Mouse (Mus musculus) heart, embryonic 12.5 days (tissue): ENCODE results near the gene Gpr27. TPM values are rescaled to one million over a fixed set of nuclear protein-coding genes. Genes with fewer than 3 reads are reported as not detected.

ENCODE experiments used
- ATAC-seq: fragments of 200-750 bp; cut with Nextera tagmentation; 2 replicates; pipeline ENCODE4 v1.8.0; 2017; ENCODE audit warnings: moderate TSS enrichment, moderate library complexity; ENCODE audit not compliant: insufficient number of reproducible peaks, low FRiP score
- H3K27ac ChIP-seq: fragments of 300-500 bp; sonication (generic); 2 replicates; pipeline ENCODE4 v1.5.1; 2016; ENCODE audit warnings: mild to moderate bottlenecking, moderate library complexity; ENCODE audit not compliant: poor library complexity, severe bottlenecking
- H3K27me3 ChIP-seq: fragments of 300-500 bp; sonication (generic); replicated peaks from 2 replicates; pipeline ENCODE4 v1.6.1; 2016; ENCODE audit warnings: mild to moderate bottlenecking, moderate library complexity
- H3K36me3 ChIP-seq: fragments of 300-500 bp; sonication (generic); 2 replicates; pipeline ENCODE4 v1.6.1; 2016; ENCODE audit warnings: mild to moderate bottlenecking, moderate library complexity
- H3K4me1 ChIP-seq: fragments of 300-500 bp; sonication (generic); replicated peaks from 2 replicates; pipeline ENCODE4 v1.6.1; 2016; ENCODE audit warnings: mild to moderate bottlenecking
- H3K4me2 ChIP-seq: fragments of 300-500 bp; sonication (generic); 2 replicates; pipeline ENCODE4 v1.6.1; 2016; ENCODE audit warnings: mild to moderate bottlenecking, moderate library complexity
- H3K4me3 ChIP-seq: fragments of 300-500 bp; sonication (generic); 2 replicates; pipeline ENCODE4 v1.5.1; 2016; ENCODE audit warnings: mild to moderate bottlenecking
- H3K9ac ChIP-seq: fragments of 300-500 bp; sonication (generic); 2 replicates; pipeline ENCODE4 v1.6.1; 2016; ENCODE audit warnings: mild to moderate bottlenecking, moderate library complexity
- H3K9me3 ChIP-seq: fragments of 300-500 bp; sonication (generic); replicated peaks from 2 replicates; pipeline ENCODE4 v1.6.1; 2016; ENCODE audit warnings: mild to moderate bottlenecking, moderate library complexity
- WGBS: fragments of 180-500 bp; shearing (Covaris S2); methylation state at CpG from one replicate; pipeline ENCODE4 v1.1.7; 2016; 5-methylcytosine and 5-hydroxymethylcytosine counted together
- polyA plus RNA-seq: library from polyadenylated mRNA; unstranded; fragments of >200 nt; fragmentation: Nextera tagmentation; extraction: Ambion mirVana; gene quantifications from 2 replicates; pipeline ENCODE4 v1.2.1, GENCODE M21; 2016

The Gpr27 gene
- polyA plus RNA-seq: 1.3 and 1.6 TPM in 2 replicates

DNA sequence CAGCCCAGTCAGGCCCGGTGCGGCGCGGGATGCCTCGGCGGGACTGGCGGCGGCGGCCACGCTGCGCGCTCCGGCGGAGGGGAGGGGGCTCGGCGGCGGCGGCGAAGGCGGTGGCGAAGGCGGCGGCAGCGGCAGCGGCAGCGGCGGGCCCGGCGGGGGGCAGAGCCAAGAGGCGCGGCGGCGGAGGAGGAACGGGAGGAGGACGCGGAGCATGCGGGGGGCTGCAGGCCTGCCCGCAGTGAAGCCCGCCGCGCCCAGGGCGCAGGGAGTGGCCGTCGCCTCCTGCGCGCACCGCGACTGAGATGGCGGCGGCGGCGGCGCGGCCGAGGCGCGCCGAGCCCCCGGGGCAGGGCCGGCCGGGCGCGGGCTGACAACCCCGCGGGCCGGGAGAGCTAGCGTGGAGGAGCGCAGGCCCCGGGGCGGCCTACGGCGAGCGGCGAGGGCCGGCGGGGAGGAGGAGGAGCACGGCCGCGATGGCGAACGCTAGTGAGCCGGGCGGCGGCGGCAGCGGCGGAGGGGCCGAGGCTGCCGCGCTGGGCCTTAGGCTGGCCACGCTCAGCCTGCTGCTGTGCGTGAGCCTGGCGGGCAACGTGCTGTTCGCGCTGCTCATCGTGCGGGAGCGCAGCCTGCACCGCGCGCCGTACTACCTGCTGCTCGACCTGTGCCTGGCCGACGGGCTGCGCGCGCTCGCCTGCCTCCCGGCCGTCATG is at the start of gene Gpr27:
Gene Gpr27 (plus strand): TSS at position 474 of the 710 bp plus-strand sequence.
- H3K9me3 ChIP-seq: no peaks in the 10 kb centered on the region
- peak within 1 kb of the TSS; percentile 83 for H3K4me3 ChIP-seq
- H3K4me1 ChIP-seq: peaks cover 9% of the 10 kb centered on the region; the same call in 1 of the 2 replicates
- H3K27me3 ChIP-seq: peaks cover 79% of the 10 kb centered on the region
- peak within 1 kb of the TSS; percentile 89 for H3K4me2 ChIP-seq
- peak; percentile 38 for ATAC-seq
- H3K36me3 ChIP-seq: no peaks in the 10 kb centered on the region
- H3K9ac ChIP-seq: peak within 1 kb of the TSS; percentile 75
- WGBS: 2% methylated on average over 94 of the region's 112 CpGs
- no peak within 1 kb of the TSS for H3K27ac ChIP-seq

DNA sequence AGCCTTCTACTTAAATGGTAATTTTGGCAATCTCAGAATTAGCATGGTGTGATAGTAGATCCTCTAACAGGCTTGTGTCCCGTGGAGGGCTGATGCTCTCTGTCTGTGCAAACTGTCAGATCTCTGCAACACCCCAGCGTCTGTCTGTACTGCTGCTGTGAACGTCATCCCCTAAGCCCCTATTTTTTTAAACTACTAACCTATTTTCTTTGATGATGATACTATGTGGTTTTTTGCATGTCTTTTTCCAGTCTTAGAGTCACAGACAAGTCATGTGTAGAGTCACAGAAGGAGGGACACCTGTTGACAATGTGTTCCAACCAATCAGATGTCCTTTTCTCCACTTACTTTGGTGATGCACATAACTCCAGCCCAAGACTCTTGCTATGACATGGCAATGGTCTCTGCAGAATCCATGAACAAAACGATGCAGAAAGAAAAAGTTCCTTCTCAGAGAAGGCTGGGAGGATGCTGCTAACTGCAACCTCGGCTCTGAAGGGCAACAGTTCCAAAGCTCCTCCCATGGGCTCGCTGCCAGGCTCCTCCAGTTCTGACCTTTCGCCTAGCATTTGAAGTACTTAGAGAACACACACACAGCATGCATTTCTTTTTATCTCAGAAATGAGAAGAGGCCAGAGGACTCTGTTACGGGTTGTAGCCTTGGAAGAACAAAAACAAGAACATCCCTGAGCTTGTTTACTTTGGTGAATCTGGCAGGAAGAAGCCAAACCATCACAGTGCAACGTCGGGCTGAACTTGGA is 48.9 kb upstream of the Gpr27 start:
- Histone ChIP-seq H3K4me3 (no peak overlapping the region), H3K27me3 (no peaks in the 10 kb centered on the region), H3K9me3 (no peaks in the 10 kb centered on the region; the same call in 1 of the 2 replicates), H3K27ac (peak overlapping the region; percentile 77), H3K9ac (no peak overlapping the region), H3K4me2 (peak overlapping the region; percentile 33), H3K4me1 (peaks cover 28% of the 10 kb centered on the region), H3K36me3 (0 out of 2 replicates have a peak, but pooled peaks cover 3% of the 10 kb centered on the region)
- no peak; the same call in 1 of the 2 replicates for ATAC-seq
- WGBS: 24% methylated on average over 10 of the region's 10 CpGs

DNA sequence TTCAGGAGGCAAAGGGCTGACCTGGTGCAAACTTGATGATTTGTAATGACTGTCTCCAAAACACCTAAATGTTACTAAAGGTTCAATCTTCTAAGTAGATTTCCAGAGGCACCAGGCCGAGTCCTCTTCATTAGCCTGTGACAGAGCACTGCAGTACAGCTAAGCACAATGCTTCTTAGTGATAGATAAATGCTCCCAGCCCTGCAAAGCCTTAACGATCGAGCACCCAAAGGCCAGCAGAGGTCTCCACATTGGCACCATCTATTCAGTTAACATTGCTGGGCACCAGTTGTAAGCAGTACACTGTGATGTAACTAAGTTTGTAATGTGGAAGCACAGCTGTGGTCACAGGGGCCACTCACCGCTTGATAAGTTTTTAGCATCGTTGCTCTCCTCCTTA is 48.1 kb upstream of the Gpr27 start:
- no peak overlapping the region for H3K9ac ChIP-seq
- no peak for ATAC-seq
- no peak overlapping the region for H3K4me3 ChIP-seq
- no peaks in the 10 kb centered on the region; the same call in 1 of the 2 replicates for H3K9me3 ChIP-seq
- H3K27me3 ChIP-seq: no peaks in the 10 kb centered on the region
- H3K36me3 ChIP-seq: 0 out of 2 replicates have a peak, but pooled peaks cover 3% of the 10 kb centered on the region
- WGBS: 56% methylated on average over 5 of the region's 5 CpGs
- peak overlapping the region; percentile 77 for H3K27ac ChIP-seq
- H3K4me1 ChIP-seq: peaks cover 28% of the 10 kb centered on the region
- H3K4me2 ChIP-seq: peak overlapping the region; percentile 33

DNA sequence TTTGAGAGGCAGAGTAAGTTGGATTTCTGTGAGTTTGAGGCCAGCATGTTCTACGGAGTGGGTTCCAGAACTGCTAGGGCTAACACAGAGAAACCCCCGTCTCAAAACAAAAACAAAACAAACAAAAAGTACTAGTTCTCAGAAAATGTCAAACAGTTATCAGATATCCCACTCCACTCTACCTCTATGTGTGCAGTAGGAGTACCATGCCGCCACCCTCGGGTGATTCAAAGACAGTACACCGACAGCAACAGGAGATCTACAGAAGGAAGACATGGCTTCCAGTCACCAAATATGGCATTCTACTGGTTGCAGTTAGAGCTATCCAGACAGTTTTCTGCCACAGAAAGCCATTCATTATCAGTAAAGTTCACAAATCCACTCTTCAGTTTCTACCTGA is 47.6 kb upstream of the Gpr27 start:
- Histone ChIP-seq H3K4me1 (peaks cover 28% of the 10 kb centered on the region), H3K4me2 (no peak overlapping the region), H3K9me3 (no peaks in the 10 kb centered on the region; the same call in 1 of the 2 replicates), H3K27me3 (no peaks in the 10 kb centered on the region), H3K9ac (no peak overlapping the region), H3K36me3 (0 out of 2 replicates have a peak, but pooled peaks cover 3% of the 10 kb centered on the region), H3K27ac (no peak overlapping the region), H3K4me3 (no peak overlapping the region)
- no peak for ATAC-seq
- WGBS: 80% methylated on average over 5 of the region's 5 CpGs

DNA sequence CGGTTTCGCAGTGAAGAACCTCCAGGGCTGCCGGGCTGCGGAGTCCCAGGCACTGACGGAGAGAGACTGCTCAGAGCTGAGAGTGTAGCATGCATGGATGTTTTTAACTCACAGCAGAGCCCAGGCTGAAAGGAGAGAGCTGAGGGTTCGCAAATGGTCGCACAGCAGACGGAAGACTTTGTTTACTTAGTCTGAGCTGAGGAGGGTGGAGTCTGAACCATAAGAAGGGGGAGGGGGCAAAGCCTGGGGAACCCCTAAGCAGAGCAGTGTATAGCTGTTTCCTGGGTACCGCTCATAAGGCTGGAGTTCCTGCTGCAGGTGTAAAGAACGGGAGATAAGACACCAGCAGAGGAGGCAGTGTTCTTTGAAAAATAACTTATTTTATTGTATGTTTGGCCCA is 46.1 kb upstream of the Gpr27 start:
- Histone ChIP-seq H3K27me3 (peaks cover 10% of the 10 kb centered on the region; the same call in 1 of the 2 replicates), H3K36me3 (0 out of 2 replicates have a peak, but pooled peaks cover 3% of the 10 kb centered on the region), H3K9ac (no peak overlapping the region), H3K9me3 (no peaks in the 10 kb centered on the region; the same call in 1 of the 2 replicates), H3K4me3 (no peak overlapping the region), H3K4me1 (peaks cover 28% of the 10 kb centered on the region), H3K27ac (no peak overlapping the region), H3K4me2 (no peak overlapping the region)
- 45% methylated on average over 10 of the region's 10 CpGs for WGBS
- ATAC-seq: no peak

DNA sequence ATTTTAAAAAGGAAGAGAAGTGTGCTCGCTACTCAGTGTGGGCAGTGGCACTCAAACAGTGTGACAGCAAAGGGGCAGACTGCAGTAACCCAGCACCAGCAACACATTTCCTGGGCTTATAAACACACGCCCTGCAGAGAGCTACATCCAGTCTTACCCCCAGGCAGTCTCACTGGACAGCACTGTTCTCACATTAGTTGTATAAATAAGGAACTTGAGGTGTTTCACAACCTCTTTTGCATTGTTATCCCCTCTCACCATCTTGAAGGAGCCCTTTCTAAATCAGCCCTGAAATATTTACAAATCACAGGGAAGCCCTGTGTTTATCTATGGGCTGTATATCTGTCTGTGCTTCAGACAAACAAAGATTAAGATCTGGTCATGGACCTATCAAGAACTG is 43.2 kb upstream of the Gpr27 start:
- H3K9me3 ChIP-seq: no peaks in the 10 kb centered on the region; the same call in 1 of the 2 replicates
- 46% methylated on average over 2 of the region's 2 CpGs for WGBS
- 0 out of 2 replicates have a peak, but pooled peaks cover 3% of the 10 kb centered on the region for H3K36me3 ChIP-seq
- peaks cover 12% of the 10 kb centered on the region for H3K4me1 ChIP-seq
- H3K27ac ChIP-seq: no peak overlapping the region
- no peak overlapping the region for H3K4me3 ChIP-seq
- H3K27me3 ChIP-seq: peaks cover 13% of the 10 kb centered on the region; the same call in 1 of the 2 replicates
- no peak overlapping the region for H3K4me2 ChIP-seq
- no peak overlapping the region for H3K9ac ChIP-seq
- ATAC-seq: no peak

DNA sequence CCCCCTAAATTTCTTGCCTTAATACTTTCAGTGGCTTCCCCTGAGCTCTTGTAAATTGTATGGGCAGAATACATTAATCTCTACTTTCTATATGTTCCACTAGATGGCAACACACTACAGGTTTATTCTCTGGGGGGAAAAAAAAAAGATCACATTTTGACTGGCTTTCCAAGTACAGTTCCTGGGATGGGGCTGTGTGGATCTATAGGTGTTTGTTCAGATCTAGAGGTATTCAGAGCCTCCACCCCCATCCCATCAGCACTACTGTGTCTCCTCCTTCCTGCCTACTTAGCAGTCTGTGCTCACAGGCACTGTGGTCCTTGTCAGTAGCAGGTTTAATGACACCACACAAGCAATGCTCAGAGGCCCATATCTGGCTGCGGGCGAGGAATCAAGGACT is 40.1 kb upstream of the Gpr27 start:
- ATAC-seq: no peak
- WGBS: 63% methylated on average over 2 of the region's 2 CpGs

DNA sequence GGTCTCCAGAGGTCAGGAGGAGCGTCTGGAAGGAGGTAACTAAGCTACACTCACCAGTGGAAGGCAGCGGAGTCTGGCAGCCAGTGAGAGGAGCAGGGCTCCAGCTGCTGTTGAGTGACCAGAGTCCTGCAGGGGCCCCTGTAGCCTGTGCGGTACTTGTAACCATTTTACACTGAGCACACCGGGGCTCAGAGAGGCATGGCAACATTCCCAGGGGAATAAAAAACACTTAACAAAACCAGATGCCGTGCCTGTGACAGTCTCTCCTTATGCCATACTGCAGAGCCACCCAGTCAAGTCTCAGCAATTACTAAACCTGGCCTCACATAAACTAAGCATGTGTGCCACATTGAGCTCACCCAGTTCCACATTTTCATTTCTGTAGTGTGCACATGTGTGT is 38.1 kb upstream of the Gpr27 start:
- Histone ChIP-seq H3K4me2 (no peak overlapping the region), H3K36me3 (no peaks in the 10 kb centered on the region), H3K9ac (0 out of 2 replicates have a peak overlapping the region, but pooled peaks have one; percentile 3), H3K4me1 (no peaks in the 10 kb centered on the region; the same call in 1 of the 2 replicates), H3K27me3 (peaks cover 18% of the 10 kb centered on the region; the same call in 1 of the 2 replicates), H3K27ac (no peak overlapping the region), H3K9me3 (no peaks in the 10 kb centered on the region), H3K4me3 (no peak overlapping the region)
- ATAC-seq: no peak
- 41% methylated on average over 5 of the region's 5 CpGs for WGBS

More for the DNA sequence above, 40.1 kb upstream of the Gpr27 start:
- H3K4me2 ChIP-seq: no peak overlapping the region
- H3K9ac ChIP-seq: no peak overlapping the region
- no peaks in the 10 kb centered on the region for H3K36me3 ChIP-seq
- no peaks in the 10 kb centered on the region for H3K9me3 ChIP-seq
- no peak overlapping the region for H3K4me3 ChIP-seq
- no peak overlapping the region for H3K27ac ChIP-seq
- no peaks in the 10 kb centered on the region; the same call in 1 of the 2 replicates for H3K4me1 ChIP-seq
- peaks cover 13% of the 10 kb centered on the region; the same call in 1 of the 2 replicates for H3K27me3 ChIP-seq

DNA sequence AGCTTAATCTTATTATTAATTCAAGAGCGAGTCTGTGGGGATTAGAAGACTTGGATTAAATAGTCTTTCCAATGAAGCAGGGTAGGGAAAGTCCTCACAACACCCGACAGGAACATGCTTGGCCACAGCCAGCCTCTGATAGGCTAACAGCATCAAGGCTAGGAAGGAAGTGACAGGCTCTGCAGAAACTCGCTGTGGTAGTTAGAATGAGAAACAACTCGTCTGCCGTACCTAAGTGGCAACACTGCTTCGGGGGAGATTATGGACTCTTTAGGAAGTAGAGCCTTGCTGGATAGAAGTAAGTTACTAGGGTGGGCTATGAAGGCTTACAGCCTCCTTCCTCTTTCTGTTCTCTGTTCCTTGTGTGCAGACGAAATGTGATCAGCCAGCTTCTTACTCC is 37.0 kb upstream of the Gpr27 start:
- H3K27ac ChIP-seq: no peak overlapping the region
- peaks cover 18% of the 10 kb centered on the region; the same call in 1 of the 2 replicates for H3K27me3 ChIP-seq
- no peaks in the 10 kb centered on the region; the same call in 1 of the 2 replicates for H3K4me1 ChIP-seq
- H3K4me3 ChIP-seq: no peak overlapping the region
- no peaks in the 10 kb centered on the region for H3K36me3 ChIP-seq
- no peak overlapping the region for H3K4me2 ChIP-seq
- no peak for ATAC-seq
- 33% methylated on average over 7 of the region's 7 CpGs for WGBS
- no peak overlapping the region for H3K9ac ChIP-seq
- no peaks in the 10 kb centered on the region for H3K9me3 ChIP-seq

DNA sequence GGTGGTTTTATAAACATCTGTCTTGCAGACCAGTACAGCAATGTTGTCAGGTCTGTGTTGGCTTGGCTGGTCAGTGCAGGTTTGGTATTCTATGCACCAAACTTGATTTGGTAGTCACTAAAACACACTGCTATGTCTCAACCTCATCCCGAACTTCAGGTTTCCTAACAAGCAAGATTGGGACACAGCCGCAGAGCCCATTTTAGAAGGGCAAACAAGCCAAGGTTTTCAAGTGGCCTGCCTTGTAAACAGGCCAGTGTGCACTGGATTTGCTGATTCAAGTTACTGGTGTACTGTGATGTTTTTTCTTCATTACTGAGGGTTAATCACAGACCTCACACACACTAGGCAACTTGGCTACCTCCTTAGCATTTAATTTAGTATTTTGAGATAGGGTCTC is 36.4 kb upstream of the Gpr27 start:
- Histone ChIP-seq H3K4me1 (peaks cover 4% of the 10 kb centered on the region; the same call in 1 of the 2 replicates), H3K27ac (no peak overlapping the region), H3K36me3 (no peaks in the 10 kb centered on the region), H3K4me3 (no peak overlapping the region), H3K9me3 (no peaks in the 10 kb centered on the region), H3K4me2 (no peak overlapping the region), H3K27me3 (peaks cover 15% of the 10 kb centered on the region; the same call in 1 of the 2 replicates), H3K9ac (no peak overlapping the region)
- no peak for ATAC-seq
- 86% methylated on average over 2 of the region's 2 CpGs for WGBS

DNA sequence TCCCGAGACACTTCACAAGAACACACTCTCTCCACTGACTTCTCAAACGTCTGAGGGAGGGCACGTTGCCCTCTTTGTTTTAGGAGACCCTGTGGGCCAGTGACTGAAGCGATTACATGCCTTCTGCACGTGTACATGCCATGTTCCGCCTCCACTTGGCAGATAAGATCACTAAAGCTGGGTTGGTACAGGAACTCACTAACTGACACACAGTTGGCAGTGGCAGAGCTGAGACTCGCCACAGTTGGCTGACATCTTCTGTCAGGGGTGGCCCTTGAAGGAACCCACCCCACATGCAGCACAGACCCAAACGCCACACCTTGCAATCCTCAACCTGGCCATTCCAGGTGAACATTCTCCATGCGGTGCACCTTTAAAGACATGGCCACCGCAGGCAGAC is 33.9 kb upstream of the Gpr27 start:
- no peaks in the 10 kb centered on the region for H3K36me3 ChIP-seq
- no peak for ATAC-seq
- no peak overlapping the region for H3K9ac ChIP-seq
- H3K9me3 ChIP-seq: no peaks in the 10 kb centered on the region
- H3K27me3 ChIP-seq: peaks cover 12% of the 10 kb centered on the region; the same call in 1 of the 2 replicates
- no peak overlapping the region for H3K27ac ChIP-seq
- H3K4me1 ChIP-seq: peaks cover 4% of the 10 kb centered on the region; the same call in 1 of the 2 replicates
- H3K4me2 ChIP-seq: no peak overlapping the region
- whole genome bisulfite sequencing: 79% methylated on average over 10 of the region's 10 CpGs
- H3K4me3 ChIP-seq: no peak overlapping the region
